Mouse (Mus musculus) heart, embryonic 11.5 days (tissue): ENCODE results near the gene Slc9a3r2. TPM values are rescaled to one million over a fixed set of nuclear protein-coding genes. Genes with fewer than 3 reads are reported as not detected.

Experiments
- ATAC-seq: fragments of 200-750 bp; cut with Nextera tagmentation; replicated peaks from 2 replicates; pipeline ENCODE4 v1.8.0; 2017; ENCODE audit warnings: moderate library complexity; ENCODE audit not compliant: insufficient number of reproducible peaks, low FRiP score, low TSS enrichment
- H3K27ac ChIP-seq: fragments of 300-500 bp; sonication (generic); 2 replicates; pipeline ENCODE4 v1.5.1; 2014; ENCODE audit warnings: mild to moderate bottlenecking, low read depth, low read length
- H3K27me3 ChIP-seq: fragments of 300-500 bp; sonication (generic); 2 replicates; pipeline ENCODE4 v1.6.1; 2014; ENCODE audit warnings: mild to moderate bottlenecking, low read length, mixed read lengths; ENCODE audit not compliant: control insufficient read depth, insufficient read depth
- H3K36me3 ChIP-seq: fragments of 300-500 bp; sonication (generic); 2 replicates; pipeline ENCODE4 v1.6.1; 2014; ENCODE audit warnings: mild to moderate bottlenecking, low read length, moderate library complexity, mixed read lengths; ENCODE audit not compliant: control insufficient read depth, insufficient read depth
- H3K4me1 ChIP-seq: fragments of 300-500 bp; sonication (generic); 2 replicates; pipeline ENCODE4 v1.6.1; 2014; ENCODE audit warnings: low read length; ENCODE audit not compliant: control insufficient read depth, insufficient read depth
- H3K4me2 ChIP-seq: fragments of 300-500 bp; sonication (generic); 2 replicates; pipeline ENCODE4 v1.6.1; 2014; ENCODE audit warnings: mild to moderate bottlenecking, moderate library complexity
- H3K4me3 ChIP-seq: fragments of 300-500 bp; sonication (generic); 2 replicates; pipeline ENCODE4 v1.5.1; 2014; ENCODE audit warnings: low read depth, low read length
- H3K9ac ChIP-seq: fragments of 300-500 bp; sonication (generic); 2 replicates; pipeline ENCODE4 v1.6.1; 2014; ENCODE audit warnings: mild to moderate bottlenecking, low read depth, low read length, moderate library complexity
- H3K9me3 ChIP-seq: fragments of 300-500 bp; sonication (generic); replicated peaks from 2 replicates; pipeline ENCODE4 v1.6.1; 2016; ENCODE audit warnings: low read length; ENCODE audit not compliant: control insufficient read depth
- WGBS: fragments of 180-500 bp; shearing (Covaris S2); extraction: QIAGEN DNeasy Blood & Tissue Kit; methylation state at CpG from one replicate; pipeline ENCODE4 v1.1.7; 2014; ENCODE audit not compliant: insufficient replicate concordance; 5-methylcytosine and 5-hydroxymethylcytosine counted together
- polyA plus RNA-seq: library from polyadenylated mRNA; unstranded; fragments of >200 nt; fragmentation: Nextera tagmentation; extraction: Ambion mirVana; gene quantifications from 2 replicates; pipeline ENCODE4 v1.2.1, GENCODE M21; 2014

Gene Slc9a3r2
- polyA plus RNA-seq, 1 experiment from 2014 or later: 52.7 TPM

GRCm38 (mm10) chr17:24596471-24597183 is 53.5 kb downstream of the Slc9a3r2 start:
- Histone ChIP-seq H3K9ac (no peak overlapping the region), H3K4me1 (no peaks in the 10 kb centered on the region), H3K27ac (no peak overlapping the region), H3K9me3 (no peaks in the 10 kb centered on the region), H3K4me2 (no peak overlapping the region), H3K27me3 (no peaks in the 10 kb centered on the region), H3K36me3 (peaks cover 63% of the 10 kb centered on the region), H3K4me3 (no peak overlapping the region)
- ATAC-seq: no peak
- 87% methylated on average over 19 of the region's 19 CpGs for WGBS

- H3K4me3 ChIP-seq: no peak overlapping the region
- H3K9ac ChIP-seq: no peak overlapping the region
- H3K27ac ChIP-seq: no peak overlapping the region
- H3K9me3 ChIP-seq: no peaks in the 10 kb centered on the region
- 88% methylated on average over 5 of the region's 5 CpGs for WGBS
- no peaks in the 10 kb centered on the region for H3K27me3 ChIP-seq
- no peaks in the 10 kb centered on the region for H3K4me1 ChIP-seq
- peaks cover 64% of the 10 kb centered on the region for H3K36me3 ChIP-seq
- H3K4me2 ChIP-seq: no peak overlapping the region
- no peak for ATAC-seq
Measured at GRCm38 (mm10) chr17:24596073-24596466, 54.1 kb downstream of the Slc9a3r2 start.

GRCm38 (mm10) chr17:24595126-24596072 is 54.7 kb downstream of the Slc9a3r2 start:
- no peak overlapping the region for H3K4me3 ChIP-seq
- H3K27me3 ChIP-seq: no peaks in the 10 kb centered on the region
- H3K36me3 ChIP-seq: peaks cover 64% of the 10 kb centered on the region
- H3K9ac ChIP-seq: no peak overlapping the region
- H3K9me3 ChIP-seq: no peaks in the 10 kb centered on the region
- no peaks in the 10 kb centered on the region for H3K4me1 ChIP-seq
- no peak overlapping the region for H3K4me2 ChIP-seq
- no peak for ATAC-seq
- H3K27ac ChIP-seq: no peak overlapping the region
- 82% methylated on average over 17 of the region's 17 CpGs for whole genome bisulfite sequencing

GRCm38 (mm10) chr17:24593992-24594890 is 55.9 kb downstream of the Slc9a3r2 start:
- Histone ChIP-seq H3K4me1 (no peaks in the 10 kb centered on the region), H3K9ac (no peak overlapping the region), H3K27ac (no peak overlapping the region), H3K27me3 (no peaks in the 10 kb centered on the region), H3K9me3 (no peaks in the 10 kb centered on the region), H3K4me2 (no peak overlapping the region), H3K4me3 (no peak overlapping the region), H3K36me3 (peaks cover 62% of the 10 kb centered on the region)
- ATAC-seq: no peak
- WGBS: 88% methylated on average over 26 of the region's 26 CpGs

GRCm38 (mm10) chr17:24593248-24593647 is 56.9 kb downstream of the Slc9a3r2 start:
- Histone ChIP-seq H3K4me3 (no peak overlapping the region), H3K27ac (no peak overlapping the region), H3K9me3 (no peaks in the 10 kb centered on the region), H3K36me3 (peaks cover 57% of the 10 kb centered on the region), H3K9ac (no peak overlapping the region), H3K27me3 (no peaks in the 10 kb centered on the region), H3K4me2 (no peak overlapping the region), H3K4me1 (no peaks in the 10 kb centered on the region)
- ATAC-seq: no peak
- WGBS: 73% methylated on average over 5 of the region's 5 CpGs

- no peaks in the 10 kb centered on the region for H3K4me1 ChIP-seq
- WGBS: 94% methylated on average over 5 of the region's 5 CpGs
- H3K27ac ChIP-seq: no peak overlapping the region
Measured at GRCm38 (mm10) chr17:24591695-24592094, 58.4 kb downstream of the Slc9a3r2 start.

GRCm38 (mm10) chr17:24590943-24591342 is 59.2 kb downstream of the Slc9a3r2 start:
- Histone ChIP-seq H3K27me3 (no peaks in the 10 kb centered on the region), H3K9ac (no peak overlapping the region), H3K9me3 (no peaks in the 10 kb centered on the region), H3K36me3 (peaks cover 50% of the 10 kb centered on the region), H3K4me3 (no peak overlapping the region), H3K4me2 (no peak overlapping the region), H3K27ac (no peak overlapping the region), H3K4me1 (no peaks in the 10 kb centered on the region)
- 78% methylated on average over 3 of the region's 3 CpGs for WGBS
- no peak for ATAC-seq

More at GRCm38 (mm10) chr17:24591695-24592094, 58.4 kb downstream of the Slc9a3r2 start:
- Histone ChIP-seq H3K27me3 (no peaks in the 10 kb centered on the region), H3K4me2 (no peak overlapping the region), H3K9ac (no peak overlapping the region), H3K36me3 (peaks cover 52% of the 10 kb centered on the region), H3K4me3 (no peak overlapping the region), H3K9me3 (no peaks in the 10 kb centered on the region)
- ATAC-seq: no peak
